Mouse (Mus musculus) T-helper 2 cell (primary cell): ENCODE data around the gene Smarcal1.

Experiments used
- in situ Hi-C: fragments of 300-600 bp; cut with MboI, MseI; formaldehyde crosslinking; loops from one replicate; pipeline ENCODE4 v1.15.1; 2025; ENCODE audit warnings: high pct_unique_total_duplicates

The Smarcal1 gene

DNA sequence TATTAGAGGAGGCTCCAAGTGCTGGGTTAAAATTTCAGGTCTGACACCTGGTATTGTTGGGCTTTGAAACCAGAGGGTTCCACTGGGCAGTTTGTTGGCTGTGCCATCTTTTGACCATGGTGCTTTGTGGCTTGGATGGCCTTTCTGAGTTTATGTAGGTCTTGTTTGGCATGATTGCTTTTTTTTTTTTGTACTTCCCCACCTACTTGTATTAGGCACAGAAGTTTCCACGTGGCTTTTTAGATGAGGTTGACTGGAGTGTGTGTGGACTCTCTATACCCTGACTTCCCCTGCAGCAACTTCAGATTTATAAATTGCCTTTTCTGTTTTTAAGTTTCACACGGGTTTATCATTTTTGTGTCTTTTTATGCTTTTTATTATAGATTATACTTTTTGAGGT, 5.7 kb downstream of the Smarcal1 start:
- in situ Hi-C loops: loop anchor here (10.0 kb wide), 1 partner anchor 1816 kb away; the partner anchor contains the start of gene Vil1

DNA sequence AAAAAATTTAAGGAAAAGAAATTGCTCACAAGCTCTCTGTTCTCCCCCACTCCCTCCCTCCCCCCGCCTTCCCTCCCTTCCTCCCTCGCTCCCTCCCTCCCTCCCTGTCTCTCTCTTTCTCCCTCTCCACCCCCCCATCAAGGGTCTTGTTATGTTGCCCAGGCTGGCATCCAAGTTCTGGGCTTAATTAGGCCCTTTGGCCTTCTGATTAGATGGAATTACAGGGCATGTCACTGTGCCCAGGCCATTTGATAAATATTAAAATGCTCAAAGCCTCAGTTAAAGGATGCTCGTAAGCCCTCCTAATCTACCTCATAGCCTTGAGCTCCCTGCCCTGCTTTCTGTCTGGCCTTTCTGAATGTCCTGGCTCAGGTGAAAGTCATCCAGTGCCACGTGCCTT, 7.6 kb downstream of the Smarcal1 start:
- in situ Hi-C loops: no loop called here

- in situ Hi-C loops: no loop called here
Measured at GRCm38 (mm10) chr1:72592350-72592749, 9.3 kb downstream of the Smarcal1 start.

GRCm38 (mm10) chr1:72593340-72593951, 10.4 kb downstream of the Smarcal1 start:
- in situ Hi-C loops: no loop called here

GRCm38 (mm10) chr1:72595686-72596085, 12.6 kb downstream of the Smarcal1 start:
- in situ Hi-C loops: no loop called here

DNA sequence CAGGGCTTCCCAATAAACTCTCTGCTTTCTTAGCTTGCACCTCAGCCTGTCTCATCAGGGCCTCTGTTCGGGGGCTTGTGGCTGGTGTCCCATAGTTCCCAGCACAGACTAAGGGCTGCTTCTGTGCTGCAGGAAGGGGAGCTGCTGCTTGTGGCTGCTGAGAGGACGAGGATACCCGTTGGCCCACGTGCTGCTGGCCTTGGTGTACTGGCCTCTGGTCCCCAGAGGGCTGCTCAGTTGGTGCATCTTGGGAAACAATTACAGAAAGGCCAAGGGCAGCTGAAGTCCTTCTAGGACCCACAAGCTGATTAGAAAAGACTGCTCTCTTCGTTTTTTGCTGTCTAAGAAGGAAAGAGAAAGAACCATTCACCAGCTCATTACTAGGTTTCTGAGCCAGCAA, 13.2 kb downstream of the Smarcal1 start:
- in situ Hi-C loops: no loop called here

- in situ Hi-C loops: loop anchor here (25.0 kb wide), 1 partner anchor 1037 kb away; the partner anchor contains the start of gene Atic
Measured at GRCm38 (mm10) chr1:72599146-72600101, 16.4 kb downstream of the Smarcal1 start.

DNA sequence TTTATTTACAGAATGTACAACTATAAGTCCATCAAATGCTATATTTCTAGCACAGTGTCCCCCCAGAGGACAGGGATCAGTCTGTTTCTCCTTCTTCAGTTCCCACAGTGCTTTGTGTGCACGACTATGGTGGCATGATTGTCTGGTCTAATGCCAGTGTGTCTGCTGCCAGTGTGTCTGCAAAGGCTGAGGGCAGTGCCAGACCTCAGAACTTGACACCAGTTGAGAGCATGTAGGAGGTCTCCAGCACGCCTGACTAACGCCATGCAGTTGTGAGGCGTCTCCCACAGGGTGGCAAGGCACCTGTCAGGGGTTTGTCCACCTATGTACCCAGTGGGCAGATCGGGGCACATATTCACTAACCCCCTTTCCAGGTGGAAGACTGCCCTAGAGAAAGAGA, 17.7 kb downstream of the Smarcal1 start:
- in situ Hi-C loops: loop anchor here (25.0 kb wide), 1 partner anchor 1038 kb away; the partner anchor contains the start of gene Atic

DNA sequence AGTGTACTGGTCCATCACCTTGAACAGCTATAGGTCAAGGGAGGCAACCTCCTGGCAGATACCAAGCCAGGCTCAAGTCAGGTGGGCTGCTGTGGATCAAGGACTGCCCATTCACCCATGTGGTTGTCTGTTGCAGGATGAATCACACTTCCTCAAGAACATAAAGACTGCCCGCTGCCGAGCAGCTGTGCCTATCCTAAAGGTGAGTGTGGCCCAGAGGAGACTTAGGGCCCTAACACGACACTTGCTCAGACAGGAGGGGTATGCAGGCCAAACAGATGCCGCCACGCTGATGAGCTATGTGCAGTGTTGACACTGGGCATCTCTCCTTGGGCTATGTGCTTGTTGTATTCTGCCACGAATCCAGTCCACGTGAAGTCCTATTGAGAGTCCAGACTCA, 18.2 kb downstream of the Smarcal1 start:
- in situ Hi-C loops: loop anchor here (25.0 kb wide), 1 partner anchor 1039 kb away; the partner anchor contains the start of gene Atic

- in situ Hi-C loops: loop anchor here (25.0 kb wide), 1 partner anchor 1040 kb away; the partner anchor contains the start of gene Atic
Measured at GRCm38 (mm10) chr1:72602186-72602585, 19.1 kb downstream of the Smarcal1 start.

DNA sequence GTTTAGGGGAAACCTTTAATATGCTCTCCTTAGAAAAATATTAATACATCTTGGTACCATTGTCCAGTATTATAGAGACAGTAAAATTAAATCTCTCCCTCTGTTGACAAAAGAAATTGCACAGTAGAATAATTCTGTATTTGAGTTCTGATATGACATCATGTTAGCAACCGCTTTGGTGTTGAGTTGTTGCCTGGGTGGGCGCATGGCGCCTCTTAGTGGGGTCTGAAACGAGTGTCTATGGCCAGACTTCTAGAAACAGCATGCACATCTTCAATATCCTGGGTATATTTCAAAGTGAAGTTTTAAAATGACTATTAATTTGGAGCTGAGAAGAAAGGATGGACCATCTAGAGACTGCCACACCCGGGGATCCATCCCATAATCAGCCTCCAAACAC, 19.8 kb downstream of the Smarcal1 start:
- in situ Hi-C loops: loop anchor here (25.0 kb wide), 1 partner anchor 1041 kb away; the partner anchor contains the start of gene Atic

DNA sequence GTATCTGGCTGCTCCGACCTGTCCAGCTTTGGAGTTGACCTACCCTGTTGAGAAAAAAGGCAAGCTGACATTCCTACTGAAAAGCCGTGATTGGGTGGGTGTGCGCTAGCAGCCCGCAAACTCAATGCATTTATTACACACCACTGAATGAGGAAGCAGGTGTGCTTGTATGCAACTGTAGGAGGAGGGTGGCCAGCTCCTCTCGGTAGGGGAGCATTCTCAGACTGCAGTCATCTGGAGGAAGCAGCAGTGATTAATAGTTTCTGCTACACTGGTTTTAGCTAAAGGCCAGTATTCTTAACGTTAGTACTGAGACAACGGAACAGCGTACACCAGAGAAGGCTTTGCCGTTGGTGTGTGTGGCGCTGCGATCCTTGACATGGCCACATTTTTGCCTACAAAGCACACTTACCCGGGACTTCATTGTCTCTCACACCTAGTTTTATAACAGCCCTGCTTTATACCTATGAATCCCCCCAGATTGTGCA, 23.2 kb downstream of the Smarcal1 start:
- in situ Hi-C loops: loop anchor here (25.0 kb wide), 1 partner anchor 1044 kb away; the partner anchor contains the start of gene Atic

DNA sequence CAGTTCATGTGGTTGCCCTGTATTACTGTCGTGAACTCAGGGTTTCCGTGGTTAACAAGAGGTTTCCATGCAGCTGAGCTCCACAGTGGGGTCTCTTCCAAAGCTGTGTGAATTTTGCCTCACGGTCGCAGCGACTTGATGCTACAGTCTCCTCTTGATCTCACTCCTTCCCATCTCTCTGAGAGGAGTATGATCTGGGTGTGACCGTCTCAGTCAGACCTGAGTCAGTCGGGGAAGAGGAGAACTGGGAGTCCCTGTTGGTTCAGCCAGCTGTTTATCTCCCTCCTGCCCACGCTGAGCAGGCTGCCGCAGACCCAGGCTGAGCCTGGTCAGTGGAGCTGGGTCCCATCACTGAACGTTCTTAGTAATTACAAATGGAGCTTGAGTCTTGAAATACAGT, 26.1 kb downstream of the Smarcal1 start:
- in situ Hi-C loops: loop anchor here (25.0 kb wide), 1 partner anchor 1047 kb away; the partner anchor contains the start of gene Atic

DNA sequence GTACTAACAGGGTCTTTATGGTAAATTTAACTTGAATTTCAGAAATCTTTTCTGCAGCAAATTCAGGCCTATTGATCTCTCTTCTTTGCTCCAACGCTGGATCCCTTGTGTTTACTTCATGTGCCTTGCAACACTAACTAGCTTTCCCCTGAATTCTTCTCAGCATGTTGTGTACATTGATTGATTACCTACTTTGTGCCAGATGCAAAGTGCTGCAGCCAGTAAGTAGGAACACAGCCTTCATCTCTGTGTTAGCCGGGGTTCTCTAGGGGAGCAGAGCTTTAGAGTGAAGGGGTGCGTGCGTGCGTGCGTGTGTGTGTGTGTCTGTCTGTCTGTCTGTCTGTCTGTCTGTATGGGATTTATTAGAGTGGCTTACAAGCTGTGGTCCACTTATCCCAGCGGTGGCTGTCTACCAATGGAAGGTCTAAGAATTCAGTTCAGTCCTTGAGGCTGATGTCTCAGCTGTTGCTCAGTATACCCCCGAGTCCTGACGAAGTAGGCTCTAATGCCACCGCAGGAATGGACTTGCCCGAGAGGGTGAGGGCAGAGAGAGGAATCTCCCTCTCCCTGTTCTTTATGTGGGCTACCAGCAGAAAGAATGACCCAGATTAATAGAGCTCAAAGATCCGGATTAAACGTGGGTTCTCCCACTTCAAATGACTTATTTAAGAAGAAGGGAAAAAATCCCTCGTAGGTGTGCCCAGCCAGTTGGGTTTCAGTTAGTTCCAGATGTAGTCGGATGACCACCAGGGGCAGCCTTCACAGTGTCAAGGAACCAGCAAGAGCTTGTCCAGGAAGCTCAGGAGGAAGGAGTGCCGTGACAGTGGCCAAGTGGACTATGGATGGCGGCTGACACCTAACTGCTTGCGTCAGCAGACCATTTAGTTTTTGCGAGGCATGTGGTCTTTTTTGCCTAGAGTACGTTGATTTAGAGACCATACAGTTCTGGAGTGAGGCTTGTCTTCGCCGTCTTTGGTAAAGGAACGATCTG, 27.1 kb downstream of the Smarcal1 start:
- in situ Hi-C loops: loop anchor here (25.0 kb wide), 1 partner anchor 1048 kb away; the partner anchor contains the start of gene Atic

- in situ Hi-C loops: loop anchor here (25.0 kb wide), 1 partner anchor 1050 kb away; the partner anchor contains the start of gene Atic
Measured at GRCm38 (mm10) chr1:72612172-72612571, 29.1 kb downstream of the Smarcal1 start.

DNA sequence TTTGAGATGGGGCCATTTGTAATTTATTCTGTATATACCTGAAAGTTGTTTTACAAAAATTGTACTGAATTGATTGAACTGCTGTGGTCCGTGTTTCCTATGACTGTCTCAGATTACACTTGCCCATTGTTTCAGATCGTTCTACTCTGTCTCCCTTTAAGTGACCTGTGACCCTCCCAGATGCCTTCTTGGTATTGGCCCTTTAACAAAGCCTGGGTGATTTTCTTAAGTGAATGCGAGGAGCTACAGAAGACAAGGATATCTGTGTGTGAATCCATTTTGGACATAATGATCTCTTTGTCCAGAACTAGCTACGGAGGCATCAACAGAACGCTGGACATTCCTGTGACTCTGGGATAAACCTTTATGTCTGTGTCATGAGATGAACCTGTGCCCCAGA, 52.2 kb downstream of the Smarcal1 start:
- in situ Hi-C loops: no loop called here

- in situ Hi-C loops: no loop called here
Measured at GRCm38 (mm10) chr1:72640658-72641410, 57.8 kb downstream of the Smarcal1 start.

GRCm38 (mm10) chr1:72673070-72673469, 90.0 kb downstream of the Smarcal1 start:
- in situ Hi-C loops: no loop called here
